Mouse (Mus musculus) hindbrain, embryonic 16.5 days (tissue): ENCODE data around the gene Tmem59l. TPM values are rescaled to one million over a fixed set of nuclear protein-coding genes. Genes with fewer than 3 reads are reported as not detected.

Source experiments
- ATAC-seq: fragments of 200-750 bp; cut with Nextera tagmentation; 2 replicates; pipeline ENCODE4 v1.8.0; 2017; ENCODE audit warnings: moderate TSS enrichment, moderate library complexity
- H3K27ac ChIP-seq: fragments of 300-500 bp; sonication (generic); 2 replicates; pipeline ENCODE4 v1.5.1; 2014; ENCODE audit warnings: low read depth, mild to moderate bottlenecking, control low read depth, low read length, moderate library complexity
- H3K27me3 ChIP-seq: fragments of 300-500 bp; sonication (generic); replicated peaks from 2 replicates; pipeline ENCODE4 v1.6.1; 2014; ENCODE audit warnings: low read length; ENCODE audit not compliant: control insufficient read depth, insufficient read depth
- H3K36me3 ChIP-seq: fragments of 300-500 bp; sonication (generic); 2 replicates; pipeline ENCODE4 v1.6.1; 2014; ENCODE audit warnings: mild to moderate bottlenecking, low read length, moderate library complexity, mixed read lengths; ENCODE audit not compliant: control insufficient read depth, insufficient read depth
- H3K4me1 ChIP-seq: fragments of 300-500 bp; sonication (generic); 2 replicates; pipeline ENCODE4 v1.6.1; 2014; ENCODE audit warnings: low read depth, low read length; ENCODE audit not compliant: control insufficient read depth, insufficient read depth
- H3K4me2 ChIP-seq: fragments of 300-500 bp; sonication (generic); 2 replicates; pipeline ENCODE4 v1.6.1; 2014; ENCODE audit warnings: mild to moderate bottlenecking, low read length, control low read depth, moderate library complexity
- H3K4me3 ChIP-seq: fragments of 300-500 bp; sonication (generic); 2 replicates; pipeline ENCODE4 v1.5.1; 2014; ENCODE audit warnings: mild to moderate bottlenecking, low read length, control low read depth, moderate library complexity
- H3K9ac ChIP-seq: fragments of 300-500 bp; sonication (generic); 2 replicates; pipeline ENCODE4 v1.6.1; 2014; ENCODE audit warnings: low read depth, mild to moderate bottlenecking, control low read depth, low read length, moderate library complexity
- H3K9me3 ChIP-seq: fragments of 300-500 bp; sonication (generic); 2 replicates; pipeline ENCODE4 v1.6.1; 2014; ENCODE audit warnings: mild to moderate bottlenecking, low read length, moderate library complexity; ENCODE audit not compliant: control insufficient read depth
- WGBS: fragments of 180-500 bp; shearing (Covaris S2); extraction: QIAGEN DNeasy Blood & Tissue Kit; methylation state at CpG from one replicate; pipeline ENCODE4 v1.1.7; 2014; 5-methylcytosine and 5-hydroxymethylcytosine counted together
- polyA plus RNA-seq: library from polyadenylated mRNA; unstranded; fragments of >200 nt; fragmentation: Nextera tagmentation; extraction: Ambion mirVana; gene quantifications from 2 replicates; pipeline ENCODE4 v1.2.1, GENCODE M21; 2015

Tmem59l gene
- polyA plus RNA-seq, 1 experiment from 2014 or later = 190 TPM

DNA sequence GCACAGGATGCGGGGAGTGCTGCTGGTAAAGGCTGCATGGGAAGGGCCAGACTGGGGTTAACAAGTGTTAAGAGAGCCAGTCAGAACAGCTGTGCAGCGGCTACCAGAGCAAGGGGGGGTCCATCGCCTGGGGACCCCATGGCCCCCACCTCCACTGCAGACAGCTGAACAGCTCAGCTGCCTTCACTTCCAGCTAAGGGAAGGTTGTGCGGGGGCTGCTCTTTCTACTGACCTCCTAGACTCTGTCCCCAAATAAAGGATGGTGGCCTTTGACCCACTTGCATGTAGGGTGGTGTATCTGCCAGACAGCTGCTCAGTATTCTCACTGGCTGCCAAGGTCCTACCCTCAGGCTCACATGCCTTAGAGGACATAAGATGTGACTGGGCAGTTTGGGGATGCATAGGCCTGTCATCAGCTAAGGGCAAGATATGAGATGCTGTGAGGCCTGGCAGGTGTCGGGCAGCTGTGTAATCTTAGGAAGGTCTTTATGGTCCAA is 19.9 kb downstream of the Tmem59l start:
- Histone ChIP-seq H3K27ac (no peak overlapping the region), H3K36me3 (peaks cover 3% of the 10 kb centered on the region; the same call in 1 of the 2 replicates), H3K9me3 (no peaks in the 10 kb centered on the region), H3K27me3 (no peaks in the 10 kb centered on the region), H3K4me3 (no peak overlapping the region), H3K9ac (no peak overlapping the region), H3K4me2 (no peak overlapping the region), H3K4me1 (peaks cover 6% of the 10 kb centered on the region)
- ATAC-seq = no peak
- 73% methylated on average over 5 of the region's 5 CpGs for WGBS

DNA sequence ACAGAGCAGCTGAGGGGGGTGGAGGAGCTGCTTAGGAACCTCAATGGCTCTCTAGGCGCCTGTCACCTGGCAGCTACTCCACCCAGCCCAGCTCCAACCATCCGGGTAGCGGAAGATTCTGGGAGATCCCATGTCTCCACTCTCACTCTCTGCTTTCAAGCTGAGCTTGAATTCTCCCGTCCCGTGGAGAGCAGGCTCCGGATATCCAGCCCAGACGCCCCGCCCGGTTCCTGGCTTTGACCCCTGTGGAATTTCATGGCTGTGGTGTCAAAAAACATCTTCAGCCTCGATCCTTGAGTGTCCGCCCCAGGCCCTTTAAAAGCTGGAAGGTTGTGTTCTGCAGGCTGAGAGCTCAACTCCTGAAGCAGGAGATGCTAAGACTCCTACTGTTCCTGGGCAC is 20.4 kb downstream of the Tmem59l start:
- peaks cover 6% of the 10 kb centered on the region for H3K4me1 ChIP-seq
- no peak overlapping the region for H3K4me2 ChIP-seq
- H3K27me3 ChIP-seq = no peaks in the 10 kb centered on the region
- ATAC-seq = no peak
- no peak overlapping the region for H3K9ac ChIP-seq
- H3K9me3 ChIP-seq = no peaks in the 10 kb centered on the region
- 67% methylated on average over 11 of the region's 11 CpGs for WGBS
- no peak overlapping the region for H3K4me3 ChIP-seq
- H3K36me3 ChIP-seq = peaks cover 3% of the 10 kb centered on the region; the same call in 1 of the 2 replicates
- H3K27ac ChIP-seq = no peak overlapping the region

DNA sequence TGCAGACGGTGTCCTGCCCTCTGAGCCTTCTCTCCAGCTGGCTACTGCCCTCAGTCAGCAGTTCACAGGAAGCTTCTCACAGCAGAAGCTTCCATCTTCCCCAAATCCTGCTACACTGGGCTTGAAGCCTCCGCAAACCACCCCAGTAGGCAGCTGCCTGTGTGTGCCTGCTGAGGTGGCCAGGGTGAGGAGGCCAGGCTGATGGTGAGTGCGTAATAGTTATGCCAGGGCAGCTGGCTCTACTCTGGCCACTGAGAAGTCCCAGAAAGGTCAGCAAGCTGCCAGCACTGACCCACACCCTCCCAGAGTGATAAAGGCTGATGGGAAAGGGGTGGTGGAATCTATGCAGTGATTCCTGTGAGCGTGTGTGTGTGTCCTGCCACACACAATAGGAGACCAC is 20.9 kb downstream of the Tmem59l start:
- Histone ChIP-seq H3K36me3 (peaks cover 3% of the 10 kb centered on the region; the same call in 1 of the 2 replicates), H3K4me1 (peaks cover 6% of the 10 kb centered on the region), H3K4me2 (no peak overlapping the region), H3K27ac (no peak overlapping the region), H3K9ac (no peak overlapping the region), H3K27me3 (no peaks in the 10 kb centered on the region), H3K4me3 (no peak overlapping the region), H3K9me3 (no peaks in the 10 kb centered on the region)
- ATAC-seq = no peak
- WGBS = 87% methylated on average over 4 of the region's 4 CpGs

DNA sequence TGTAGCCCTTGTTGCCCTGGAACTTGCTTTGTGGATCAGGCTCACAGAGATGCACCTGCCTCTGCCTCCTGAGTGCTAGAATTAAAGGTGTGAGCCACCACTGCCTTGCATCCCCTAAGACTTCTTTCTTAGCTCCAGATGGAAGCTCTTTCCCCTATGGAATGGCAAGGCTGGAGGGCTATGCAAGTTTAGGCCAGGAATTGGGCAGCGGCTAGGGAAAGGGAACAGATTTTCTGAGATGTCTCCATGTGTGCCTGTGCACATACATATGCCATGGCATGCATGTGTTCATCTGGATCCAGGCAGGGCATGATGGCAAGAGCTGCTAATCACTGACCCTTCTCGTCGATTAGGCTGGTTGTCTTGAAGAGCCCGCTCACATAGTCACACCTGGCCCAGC is 21.5 kb downstream of the Tmem59l start:
- ATAC-seq = no peak
- Histone ChIP-seq H3K4me3 (no peak overlapping the region), H3K9ac (no peak overlapping the region), H3K4me2 (no peak overlapping the region), H3K4me1 (peaks cover 6% of the 10 kb centered on the region), H3K27ac (no peak overlapping the region), H3K27me3 (no peaks in the 10 kb centered on the region), H3K36me3 (peaks cover 3% of the 10 kb centered on the region; the same call in 1 of the 2 replicates), H3K9me3 (no peaks in the 10 kb centered on the region)
- WGBS = 98% methylated on average over 4 of the region's 4 CpGs

DNA sequence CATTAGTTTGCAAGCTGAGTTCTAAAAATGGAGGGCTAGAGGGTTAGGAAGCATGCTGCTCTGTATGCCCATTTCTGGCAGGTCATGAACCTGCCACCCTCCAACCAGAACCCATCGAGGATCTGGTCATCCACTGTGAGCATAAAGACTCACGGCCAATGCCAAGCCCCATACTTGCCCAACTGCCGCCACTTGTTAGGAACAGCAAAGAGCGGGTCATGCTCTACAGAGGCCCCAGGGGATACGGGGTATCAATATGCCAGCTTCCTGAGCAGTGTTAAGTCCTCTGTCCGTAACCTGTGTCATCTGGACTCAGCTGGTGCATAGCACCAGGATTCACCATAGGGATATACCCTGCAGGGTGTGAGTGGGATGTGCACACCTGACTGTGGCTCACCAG is 23.0 kb downstream of the Tmem59l start:
- H3K4me3 ChIP-seq = no peak overlapping the region
- 92% methylated on average over 6 of the region's 6 CpGs for WGBS
- no peak overlapping the region for H3K27ac ChIP-seq
- H3K27me3 ChIP-seq = no peaks in the 10 kb centered on the region
- 0 out of 2 replicates have a peak, but pooled peaks have one; percentile 4 for ATAC-seq
- no peaks in the 10 kb centered on the region for H3K9me3 ChIP-seq
- H3K4me2 ChIP-seq = no peak overlapping the region
- peaks cover 3% of the 10 kb centered on the region; the same call in 1 of the 2 replicates for H3K36me3 ChIP-seq
- no peak overlapping the region for H3K9ac ChIP-seq
- peaks cover 2% of the 10 kb centered on the region; the same call in 1 of the 2 replicates for H3K4me1 ChIP-seq

DNA sequence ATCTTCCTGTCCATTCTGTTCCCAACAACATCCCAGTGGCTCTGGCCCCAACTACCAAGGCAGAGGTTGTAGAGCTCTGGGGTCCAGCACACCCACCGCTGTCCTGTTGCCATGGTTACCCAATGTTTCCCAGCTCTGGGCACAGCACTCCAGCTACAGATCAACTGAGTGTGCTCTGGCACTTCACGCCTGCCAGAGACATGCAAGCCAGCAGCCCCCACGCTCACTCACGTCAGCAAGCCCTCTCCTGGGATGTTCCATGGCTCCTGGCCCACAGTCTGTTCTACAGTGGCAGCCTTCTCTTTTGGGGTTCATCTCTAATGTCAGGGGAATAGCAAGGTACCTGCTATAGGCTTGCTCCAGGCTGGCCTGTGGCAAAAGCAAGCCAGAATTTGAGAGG is 23.9 kb downstream of the Tmem59l start:
- Histone ChIP-seq H3K27me3 (no peaks in the 10 kb centered on the region), H3K36me3 (peaks cover 3% of the 10 kb centered on the region; the same call in 1 of the 2 replicates), H3K9ac (no peak overlapping the region), H3K4me2 (no peak overlapping the region), H3K9me3 (no peaks in the 10 kb centered on the region), H3K27ac (no peak overlapping the region), H3K4me1 (no peaks in the 10 kb centered on the region), H3K4me3 (no peak overlapping the region)
- ATAC-seq = no peak
- 46% methylated on average over 4 of the region's 4 CpGs for WGBS

DNA sequence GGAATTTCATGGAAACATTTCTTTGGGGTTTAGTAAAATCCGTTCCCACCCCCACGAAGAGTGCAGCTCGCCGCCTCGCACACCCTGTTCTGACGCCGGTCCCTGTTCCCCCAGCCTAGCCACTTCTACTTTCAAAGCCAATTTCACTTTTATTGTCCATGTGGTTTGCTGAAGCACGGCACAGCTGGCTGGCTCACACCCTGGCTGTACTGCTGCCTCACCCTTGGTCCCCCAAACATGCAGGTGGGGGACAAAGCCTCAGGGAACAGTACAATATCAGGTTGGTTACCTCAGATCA is 24.7 kb downstream of the Tmem59l start:
- H3K27ac ChIP-seq = no peak overlapping the region
- no peak for ATAC-seq
- H3K4me2 ChIP-seq = no peak overlapping the region
- H3K27me3 ChIP-seq = no peaks in the 10 kb centered on the region
- H3K9ac ChIP-seq = no peak overlapping the region
- H3K36me3 ChIP-seq = peaks cover 3% of the 10 kb centered on the region; the same call in 1 of the 2 replicates
- WGBS = 92% methylated on average over 8 of the region's 8 CpGs
- H3K4me3 ChIP-seq = no peak overlapping the region
- H3K4me1 ChIP-seq = no peaks in the 10 kb centered on the region
- no peaks in the 10 kb centered on the region for H3K9me3 ChIP-seq

DNA sequence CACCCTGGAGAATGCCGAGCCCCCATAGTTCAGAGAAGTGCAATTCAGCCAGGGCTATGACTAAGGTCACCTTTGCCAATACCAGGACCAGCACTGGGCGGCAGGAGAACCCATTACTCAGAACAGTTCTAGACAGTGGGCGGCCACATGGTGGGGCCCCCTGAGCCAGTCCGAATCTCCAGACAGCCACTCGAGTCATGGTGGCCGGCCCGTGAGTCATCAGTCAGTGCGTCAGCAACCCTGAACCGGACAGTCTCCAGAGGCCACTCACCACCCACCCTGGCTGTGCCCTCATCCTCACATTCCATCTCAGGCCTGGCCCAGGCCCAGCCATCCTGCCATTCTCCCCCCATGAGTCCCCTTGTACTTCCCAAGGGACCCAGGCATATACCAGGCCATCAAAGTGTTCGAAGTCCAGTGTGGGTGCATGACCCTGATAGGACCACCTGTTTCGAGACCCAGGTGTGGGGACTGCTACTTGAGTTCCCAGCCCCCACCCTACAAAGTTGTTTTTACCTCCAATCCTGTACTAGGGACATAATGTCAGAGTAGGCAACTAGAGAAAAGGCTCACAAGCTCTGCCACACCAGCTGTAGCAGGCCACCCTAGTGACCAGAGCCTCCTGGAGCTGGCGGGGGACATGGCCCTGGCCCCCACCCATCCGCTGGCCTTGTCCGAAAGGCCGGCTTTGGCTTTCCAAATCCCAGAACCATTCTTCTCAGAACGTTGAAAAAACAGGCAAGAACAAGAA is 25.2 kb downstream of the Tmem59l start:
- Histone ChIP-seq H3K36me3 (peaks cover 3% of the 10 kb centered on the region; the same call in 1 of the 2 replicates), H3K4me1 (no peaks in the 10 kb centered on the region), H3K27ac (no peak overlapping the region), H3K4me2 (no peak overlapping the region), H3K4me3 (no peak overlapping the region), H3K9ac (no peak overlapping the region), H3K27me3 (no peaks in the 10 kb centered on the region), H3K9me3 (no peaks in the 10 kb centered on the region)
- no peak for ATAC-seq
- WGBS = 89% methylated on average over 16 of the region's 16 CpGs

DNA sequence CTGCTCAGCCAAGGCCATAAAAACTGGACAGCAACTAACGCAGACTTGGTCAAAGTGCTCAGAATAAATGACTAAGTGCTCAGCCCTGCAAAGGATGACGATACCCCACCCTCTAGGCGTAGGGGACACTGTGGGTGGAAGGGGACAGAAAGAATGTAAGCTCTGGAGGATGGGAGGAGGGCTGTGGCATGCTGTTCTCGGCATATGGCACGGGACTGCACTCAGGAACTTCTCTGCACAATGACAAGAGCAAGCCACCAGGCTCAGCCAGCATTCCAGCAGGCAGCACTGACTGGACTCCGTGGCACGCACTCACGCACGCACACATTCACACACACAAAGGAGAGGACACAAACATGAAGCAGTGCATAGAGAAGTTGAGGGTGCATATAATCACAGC is 26.6 kb downstream of the Tmem59l start:
- Histone ChIP-seq H3K4me3 (no peak overlapping the region), H3K9me3 (no peaks in the 10 kb centered on the region), H3K4me2 (no peak overlapping the region), H3K27me3 (no peaks in the 10 kb centered on the region), H3K4me1 (no peaks in the 10 kb centered on the region), H3K9ac (no peak overlapping the region), H3K27ac (no peak overlapping the region), H3K36me3 (no peaks in the 10 kb centered on the region)
- WGBS = 72% methylated on average over 9 of the region's 9 CpGs
- no peak for ATAC-seq
